Mouse (Mus musculus) common myeloid progenitor, adult 5-6 weeks (primary cell): Measurements from ENCODE around the gene Afmid. TPM values are rescaled to one million over a fixed set of nuclear protein-coding genes. Genes with fewer than 3 reads are reported as not detected.
"Not testable (repeated sequence)": the region's sequence is repeated elsewhere in the genome, so short reads cannot be mapped to it uniquely, and the experiment has no call there.

Source experiments
- ATAC-seq: replicated peaks from 2 replicates; pipeline ENCODE4 v1.8.0; 2016; ENCODE audit warnings: low read depth, mild to moderate bottlenecking, moderate TSS enrichment, inconsistent platforms; ENCODE audit not compliant: poor library complexity, severe bottlenecking
- total RNA-seq: library from RNA; stranded (forward); fragments of 200-1000, 187-1606 nt; gene quantifications from 2 replicates; pipeline ENCODE4 v1.2.3, GENCODE M21; 2017

Afmid gene
- 0.27 TPM in 1 of 2 replicates, not detected in the other for total RNA-seq

DNA sequence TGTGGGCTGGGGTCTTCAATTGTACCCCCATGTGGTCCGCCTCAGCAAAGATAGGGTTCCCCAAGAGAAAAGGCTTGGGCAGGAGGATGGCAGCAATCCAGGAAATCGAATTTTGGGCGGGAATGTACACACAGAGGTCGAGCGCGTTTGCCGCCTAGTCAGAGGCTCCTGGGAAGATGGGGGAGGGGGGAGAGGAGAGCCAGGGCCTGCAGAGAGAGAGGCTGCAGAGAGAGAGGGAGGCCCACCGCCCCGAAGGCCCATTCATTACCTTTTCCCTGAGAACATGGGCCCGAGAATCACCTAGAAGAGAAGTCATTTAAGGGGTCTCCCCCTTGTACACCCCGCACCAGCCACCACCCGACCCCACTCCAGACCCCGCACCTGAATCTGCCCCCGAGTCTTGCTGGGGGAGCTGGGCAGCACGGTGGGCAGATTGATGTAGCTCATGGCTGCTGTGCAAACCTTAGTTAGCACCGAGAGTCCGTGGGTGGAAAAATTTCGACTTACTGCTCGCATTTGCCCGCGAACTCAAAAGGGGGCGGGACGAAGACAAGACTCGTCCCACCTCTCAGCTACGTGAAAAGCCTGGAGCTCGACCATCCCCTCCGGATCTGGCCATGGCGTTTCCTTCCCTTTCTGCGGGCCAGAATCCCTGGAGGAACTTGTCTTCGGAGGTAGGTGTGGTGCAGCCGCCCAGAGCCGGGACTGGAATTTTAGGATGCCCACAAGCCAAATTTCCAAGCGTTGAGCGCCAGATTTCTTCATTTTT is at the start of gene Afmid, which contains the start of gene Tk1:
Afmid (plus strand) TSS at position 592 of the 769 bp plus-strand sequence.
Tk1 (minus strand) TSS at position 760 of the 769 bp plus-strand sequence.
- peak; percentile 36 for ATAC-seq

GRCm38 (mm10) chr11:117776085-117776792 is 49.5 kb upstream of the Afmid start:
- no peak for ATAC-seq

- ATAC-seq = no peak
Measured at GRCm38 (mm10) chr11:117777111-117777510, 48.6 kb upstream of the Afmid start.

DNA sequence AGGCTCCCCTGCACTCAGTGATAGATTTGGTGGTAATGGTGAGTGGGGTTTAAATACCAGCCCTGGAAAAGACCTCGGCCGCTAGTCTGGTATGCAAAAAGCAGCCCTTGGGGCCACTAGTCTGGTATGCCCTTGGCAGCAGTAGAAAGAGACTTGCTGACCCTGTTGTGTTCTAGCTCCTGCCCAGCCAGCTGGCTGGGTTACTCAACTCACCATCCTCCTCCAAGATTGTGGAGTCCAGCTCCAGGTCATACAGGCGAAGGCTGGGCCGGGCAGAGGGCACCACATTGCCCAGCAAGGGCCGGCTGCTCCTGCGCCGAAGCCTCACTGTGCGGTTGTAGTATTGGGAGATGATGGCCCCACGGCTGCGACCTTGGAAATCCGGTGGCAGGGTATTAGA is 47.7 kb upstream of the Afmid start:
- no peak for ATAC-seq

DNA sequence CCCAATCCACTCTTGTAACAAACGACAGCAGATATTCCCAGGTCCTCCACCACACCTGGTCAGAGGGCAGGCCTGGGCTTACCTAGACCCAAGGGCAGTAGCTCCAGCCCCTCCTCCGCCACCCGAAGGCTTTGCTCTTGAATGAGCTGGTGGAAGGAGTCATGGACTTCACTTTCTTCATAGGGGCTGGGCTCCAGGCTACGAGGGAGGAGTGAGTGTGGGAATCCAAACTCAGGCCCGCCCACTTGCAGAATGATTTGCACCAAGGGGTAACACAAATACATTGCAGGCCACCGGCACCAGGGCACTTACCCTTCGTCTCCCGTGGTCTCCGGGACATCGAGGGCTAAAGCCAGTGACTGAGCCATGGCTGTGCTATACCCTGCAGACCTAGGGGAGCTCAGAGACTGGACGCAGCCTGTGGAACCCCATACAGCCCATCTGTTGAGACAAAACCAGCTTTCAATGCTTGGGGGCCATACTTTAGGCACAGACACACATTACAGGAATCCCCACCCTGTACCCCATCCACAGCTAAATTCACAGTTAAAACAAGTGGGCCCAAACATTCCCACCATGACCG is 46.8 kb upstream of the Afmid start:
- no peak for ATAC-seq

DNA sequence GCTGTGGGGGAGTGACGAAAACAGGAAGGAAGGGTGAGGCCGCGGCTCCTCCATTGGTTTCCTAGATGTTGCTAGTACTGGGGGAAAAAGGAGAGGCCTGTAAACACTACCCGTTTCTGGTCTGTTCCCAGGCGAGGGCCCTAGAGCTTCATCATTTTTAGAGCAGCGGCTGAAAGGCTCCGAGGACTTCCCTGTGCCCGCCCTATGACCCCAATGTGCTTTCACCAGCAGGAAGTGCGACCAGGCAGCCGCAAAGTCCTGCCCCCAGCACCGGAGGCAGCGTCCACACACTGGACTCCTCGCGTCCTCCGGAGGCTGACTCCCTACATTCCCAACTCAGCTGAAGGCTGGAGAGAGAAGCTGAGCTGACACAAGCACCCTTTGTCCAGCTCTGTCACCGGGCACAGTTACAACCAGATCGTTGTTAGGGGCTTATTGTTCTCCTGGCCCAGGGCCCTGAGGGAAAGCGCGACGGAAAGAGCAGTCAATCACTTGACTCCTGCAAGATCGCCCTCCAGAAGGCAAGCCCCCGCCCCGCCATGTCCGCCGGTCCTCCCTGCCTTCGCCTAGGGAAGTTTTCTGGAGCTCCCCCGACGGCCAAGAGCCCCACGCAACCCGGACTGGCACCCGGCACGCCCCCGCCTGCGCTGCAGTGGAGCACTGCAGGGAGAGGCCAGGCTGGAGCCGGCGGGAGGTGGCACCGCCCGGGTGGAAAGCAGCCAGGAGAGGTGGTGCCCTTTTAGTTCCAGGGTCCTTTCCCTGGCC is 46.1 kb upstream of the Afmid start:
- peak; percentile 17 for ATAC-seq

- ATAC-seq = no peak
Measured at GRCm38 (mm10) chr11:117780199-117780515, 45.6 kb upstream of the Afmid start.

GRCm38 (mm10) chr11:117780582-117781111 is 45.1 kb upstream of the Afmid start:
- peak; percentile 71 for ATAC-seq

DNA sequence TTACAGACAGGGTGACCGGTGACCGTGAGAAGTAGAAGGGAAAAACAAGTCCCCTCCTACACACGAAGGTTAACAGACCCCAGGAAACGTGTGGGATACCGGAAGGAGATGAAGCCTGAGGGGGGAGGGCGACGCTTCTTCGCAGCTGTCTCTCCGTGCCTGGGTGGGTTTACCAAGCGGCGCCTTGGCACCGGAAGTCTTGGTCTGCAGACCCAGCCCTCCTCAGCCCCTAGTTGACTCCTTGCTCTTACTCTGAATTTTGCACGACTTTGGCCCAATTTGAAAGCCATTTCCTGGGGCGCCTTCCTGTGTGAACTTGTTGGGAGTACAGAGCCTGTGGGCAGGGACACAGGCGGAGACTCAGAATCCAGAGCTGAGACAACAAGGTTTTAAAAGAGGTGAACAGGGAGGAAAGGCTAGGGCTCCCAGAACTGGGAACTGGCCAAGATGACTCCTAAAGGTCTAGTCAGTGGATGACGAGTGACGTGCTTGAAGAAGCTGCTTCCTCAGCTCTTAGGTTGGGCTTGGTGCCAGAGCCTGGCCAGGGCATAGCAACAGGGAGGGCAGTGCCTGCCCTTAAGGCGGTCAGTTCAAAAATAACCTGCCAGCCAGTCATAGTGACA is 44.4 kb upstream of the Afmid start:
- ATAC-seq = no peak

DNA sequence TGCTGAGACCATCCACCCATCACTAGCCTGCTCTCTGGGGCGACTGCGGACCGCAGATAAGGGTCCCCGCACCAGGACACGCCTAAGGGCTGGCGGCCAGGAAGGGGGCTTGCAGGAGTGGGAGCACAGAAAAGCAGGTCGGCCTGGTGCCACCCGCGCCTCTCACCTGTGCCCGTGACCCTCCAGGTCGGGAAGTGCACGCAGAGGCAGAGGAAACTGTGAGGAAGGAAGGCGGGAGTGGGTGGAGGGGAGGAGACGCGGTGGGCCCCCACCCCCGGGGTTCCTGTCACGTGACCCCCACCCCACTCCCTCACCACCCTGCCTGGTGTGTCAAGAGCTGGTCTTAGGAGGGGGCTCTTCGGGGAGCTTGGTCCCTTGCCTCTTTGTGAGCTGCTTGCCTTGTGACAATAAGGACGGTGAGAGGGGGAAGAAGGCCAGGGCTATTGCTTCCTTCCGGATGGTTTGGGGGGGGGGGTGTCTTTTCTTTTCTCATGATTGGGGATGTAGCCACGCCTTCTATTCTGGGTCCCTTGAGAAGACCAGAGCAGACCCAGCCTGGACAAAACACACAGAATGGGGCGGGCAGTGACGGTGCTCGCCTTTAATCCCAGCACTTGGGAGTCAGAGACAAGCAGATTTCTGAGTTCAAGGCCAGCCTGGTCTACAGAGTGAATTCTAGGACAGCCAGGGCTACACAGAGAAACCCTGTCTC is 43.6 kb upstream of the Afmid start, which contains the start of the genes Tmc8 and Tmc6:
Tmc8 (plus strand) TSS at position 84 of the 712 bp plus-strand sequence.
Tmc6 (minus strand) TSS at position 206 of the 712 bp plus-strand sequence.
- 0 out of 2 replicates have a peak, but pooled peaks have one; percentile 0 for ATAC-seq

GRCm38 (mm10) chr11:117782705-117783034 is 43.1 kb upstream of the Afmid start:
- no peak for ATAC-seq

GRCm38 (mm10) chr11:117783089-117783488 is 42.6 kb upstream of the Afmid start:
- 0 out of 2 replicates have a peak, but pooled peaks have one; percentile 6 for ATAC-seq

GRCm38 (mm10) chr11:117783683-117784309 is 41.9 kb upstream of the Afmid start:
- no peak for ATAC-seq

DNA sequence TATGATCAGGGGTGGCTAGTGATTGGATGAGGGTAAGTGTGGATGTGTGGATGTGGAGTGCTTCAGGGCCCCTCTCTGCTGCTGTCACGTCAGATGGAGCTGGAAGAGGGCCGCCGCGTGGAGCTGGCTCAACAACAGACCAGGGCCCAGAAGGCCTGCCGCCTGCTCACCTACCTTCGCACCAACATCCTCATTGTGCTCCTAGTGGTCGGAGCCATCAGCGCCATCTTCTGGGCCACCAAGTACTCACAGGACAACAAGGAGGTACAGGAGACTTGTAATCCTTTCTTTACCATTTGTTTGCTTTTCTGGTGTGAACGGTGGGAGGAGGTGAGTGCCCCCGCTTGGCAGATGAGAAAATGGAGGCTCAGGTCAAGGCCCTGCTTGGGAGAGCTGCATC is 39.4 kb upstream of the Afmid start:
- ATAC-seq = peak; percentile 51

- ATAC-seq = not testable (repeated sequence)
Measured at GRCm38 (mm10) chr11:117788481-117788880, 37.2 kb upstream of the Afmid start.

DNA sequence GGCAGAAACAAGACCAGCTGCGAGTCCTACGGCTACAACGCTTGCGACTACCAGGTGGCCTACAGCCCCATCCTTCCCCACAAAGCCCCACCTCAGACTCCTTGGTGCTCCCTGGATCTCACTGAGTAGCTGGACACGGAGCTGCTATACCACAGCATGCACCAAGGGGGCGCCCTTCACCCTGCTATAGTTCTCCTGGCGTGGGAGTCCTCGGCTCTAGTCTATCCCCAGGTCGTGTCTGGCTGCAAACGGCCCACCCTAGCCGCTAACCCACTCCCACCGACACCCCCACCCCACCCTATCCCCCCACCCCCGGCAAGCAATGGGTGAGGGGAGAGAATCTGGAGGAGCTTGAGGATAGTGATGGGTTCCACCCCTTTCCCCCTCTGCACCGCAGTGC is 35.4 kb upstream of the Afmid start:
- peak; percentile 58 for ATAC-seq

DNA sequence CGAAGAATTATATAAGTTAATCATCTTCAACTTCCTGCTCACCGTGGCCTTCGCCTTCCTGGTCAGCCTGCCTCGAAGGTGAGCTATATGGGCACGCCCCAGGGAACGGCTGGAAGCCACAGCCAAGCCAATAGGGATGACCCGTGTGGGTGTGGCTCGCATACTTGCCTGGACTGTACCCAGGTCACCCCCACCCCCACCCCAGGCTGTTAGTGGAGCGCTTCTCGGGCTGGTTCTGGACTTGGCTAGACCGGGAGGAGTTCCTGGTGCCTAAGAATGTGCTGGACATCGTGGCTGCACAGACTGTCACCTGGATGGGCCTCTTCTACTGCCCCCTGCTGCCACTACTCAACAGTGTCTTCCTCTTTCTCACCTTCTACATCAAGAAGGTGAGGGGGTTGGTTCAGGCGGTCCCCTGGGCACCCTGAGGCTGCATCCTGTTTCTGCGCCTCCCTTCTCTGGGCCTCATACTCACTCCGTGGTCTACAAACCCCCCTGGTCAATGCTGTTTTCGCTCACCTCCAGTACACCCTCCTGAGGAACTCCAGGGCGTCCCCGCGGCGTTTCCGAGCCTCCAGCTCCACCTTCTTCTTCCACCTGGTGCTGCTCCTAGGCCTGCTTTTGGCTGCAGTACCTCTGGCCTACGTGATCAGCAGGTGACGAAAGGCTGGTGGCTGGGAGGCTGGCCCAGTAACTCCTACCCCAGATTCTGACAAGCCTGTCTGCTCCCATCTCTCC is 34.9 kb upstream of the Afmid start:
- ATAC-seq = no peak

- no peak for ATAC-seq
Measured at GRCm38 (mm10) chr11:117791441-117791761, 34.3 kb upstream of the Afmid start.
